ENCODE assay signal across 24 mouse cellular contexts in genomic region chr3:58862976-58863375, GRCm38 (mm10). TPM values are rescaled to one million over a fixed set of nuclear protein-coding genes. Genes with fewer than 3 reads are reported as not detected.
"Had no signal": no experiment of that assay in that cellular context is flagged by ENCODE, and none has a peak within 500 bp of the region (broad histone marks: within the 10 kb centered on the region; RNA-seq: fewer than 3 reads in every experiment).

No protein-coding gene starts in this region.

- H3K4me1 ChIP-seq: stomach, embryonic 15.5 days had no signal

- DNase-seq: retina, postnatal 1 day; right cerebral cortex, adult 18-20 months; right cerebral cortex, postnatal 14 days; right cerebral cortex, postnatal 25 days; right cerebral cortex, postnatal 4 days; spleen, adult 18-20 months; thymus, adult 18-20 months; thymus, adult 2 months; thymus, postnatal 14 days; thymus, postnatal 25 days; thymus, postnatal 36 days; thymus, postnatal 4 days had no signal

- H3K27me3 ChIP-seq: neural tube, embryonic 15.5 days; stomach, embryonic 15.5 days had no signal

- H3K4me2 ChIP-seq: neural tube, embryonic 15.5 days; stomach, embryonic 15.5 days had no signal

- H3K4me3 ChIP-seq: neural tube, embryonic 15.5 days; stomach, embryonic 15.5 days had no signal

- H3K9me3 ChIP-seq: neural tube, embryonic 15.5 days; stomach, embryonic 15.5 days had no signal

- H3K27ac ChIP-seq: neural tube, embryonic 15.5 days; stomach, embryonic 15.5 days; stomach, postnatal 0 days had no signal

- H3K36me3 ChIP-seq: neural tube, embryonic 15.5 days; stomach, embryonic 15.5 days had no signal

- H3K9ac ChIP-seq: neural tube, embryonic 15.5 days; stomach, embryonic 15.5 days had no signal

RNA-seq across cellular contexts. Expression of gene Clrn1, which starts 22.2 kb away (rescaled TPM):
- polyA plus RNA-seq: small intestine, adult 2 months; spleen, adult 2 months; stomach, embryonic 14.5 days; stomach, embryonic 15.5 days; stomach, embryonic 16.5 days; stomach, postnatal 0 days; testis, adult 2 months; urinary bladder, adult 2 months had no signal

RNA-seq across cellular contexts. Expression of gene Mindy4b-ps, which starts 40.9 kb away (rescaled TPM):
- total RNA-seq: neutrophil, adult 5-6 weeks had no signal
- polyA plus RNA-seq: neural tube, embryonic 14.5 days; small intestine, adult 2 months; spleen, adult 2 months; stomach, embryonic 14.5 days; stomach, embryonic 15.5 days; stomach, embryonic 16.5 days; stomach, postnatal 0 days; testis, adult 2 months; thymus, adult 2 months; thymus, postnatal 0 days; urinary bladder, adult 2 months had no signal
